Mouse (Mus musculus) cortical plate, adult 2 months (tissue): Measurements from ENCODE around the gene Cox4i1.

Experiments used
- CTCF ChIP-seq: fragments of 200-500 bp; IDR thresholded peaks from 2 replicates; pipeline ENCODE4 v1.5.1; 2011; ENCODE audit warnings: mild to moderate bottlenecking, control low read depth, low read length; ENCODE audit not compliant: insufficient read depth; ENCODE audit errors: extremely low read depth
- POLR2A ChIP-seq: fragments of 200-500 bp; IDR thresholded peaks from 2 replicates; pipeline ENCODE4 v1.6.1; 2011; ENCODE audit warnings: mild to moderate bottlenecking, low read length, control low read depth; ENCODE audit not compliant: insufficient read depth; ENCODE audit errors: extremely low read depth

DNA sequence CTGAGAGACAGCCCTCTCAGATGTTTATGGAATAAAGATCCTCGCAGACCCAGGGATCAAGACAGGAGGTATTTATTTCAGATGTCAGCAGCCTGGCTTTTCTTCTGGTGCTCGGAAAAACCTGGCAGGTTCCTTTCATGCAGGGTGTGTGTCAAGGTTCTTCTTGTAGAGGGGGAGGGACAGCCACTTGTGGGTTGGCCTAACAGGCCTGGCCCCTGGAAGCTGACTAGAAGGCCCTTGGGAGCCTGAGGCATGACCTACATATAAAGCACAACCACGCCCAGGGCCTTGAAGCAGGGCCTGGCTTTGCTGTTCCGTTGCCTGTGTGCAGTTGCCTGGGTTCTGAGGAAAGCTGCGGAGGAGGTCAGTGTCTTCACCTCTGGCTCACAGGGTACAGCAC lies 17.1 kb downstream of the Cox4i1 start:
- no peak for TF ChIP-seq CTCF
- TF ChIP-seq POLR2A, result no peak
